Mouse (Mus musculus): ENCODE results near the gene Dcxr. TPM values are rescaled to one million over a fixed set of nuclear protein-coding genes. Genes with fewer than 3 reads are reported as not detected.
A peak's percentile ranks its signal among the peaks of the same experiment; 100 is the strongest.
"Not testable (repeated sequence)": the region's sequence is repeated elsewhere in the genome, so short reads cannot be mapped to it uniquely, and the experiment has no call there.

Gene Dcxr
- total RNA-seq, 1 experiment: 43.6 TPM

GRCm38 (mm10) chr11:120682683-120683082 is 44.4 kb downstream of the Dcxr start:
- H3K27ac ChIP-seq (ENCODE audit: insufficient read depth, low read depth, low read length, poor library complexity, severe bottlenecking): no peak overlapping the region
- in situ Hi-C loops (cut with MboI; ENCODE audit: low sequenced_read_pairs in 2 of 2, unreplicated experiment in 2 of 2): no loop called here
- H3K9ac ChIP-seq (ENCODE audit: insufficient read depth, low read depth, low read length, poor library complexity, severe bottlenecking): no peak overlapping the region
- H3K36me3 ChIP-seq (ENCODE audit: control insufficient read depth, insufficient read depth, low read length, poor library complexity, severe bottlenecking): peaks cover 56% of the 10 kb centered on the region
- H3K9me3 ChIP-seq (ENCODE audit: control insufficient read depth, insufficient read depth, low read depth, low read length): no peaks in the 10 kb centered on the region
- TF ChIP-seq CHD2 (IDR thresholded peaks at IDR 0.05; ENCODE audit: low read depth, low read length): no peak
- TF ChIP-seq MAFK (IDR thresholded peaks at IDR 0.05; ENCODE audit: insufficient read depth, low read depth, low read length): no peak
- no peak for TF ChIP-seq HCFC1 (IDR thresholded peaks at IDR 0.05; ENCODE audit: borderline replicate concordance, insufficient read depth, low read length)
- TF ChIP-seq ZC3H11A (IDR thresholded peaks at IDR 0.05; ENCODE audit: borderline replicate concordance, low read depth, low read length): no peak
- no peak for TF ChIP-seq ZNF384 (IDR thresholded peaks at IDR 0.05; ENCODE audit: low read depth, low read length)
- H3K4me1 ChIP-seq (ENCODE audit: control insufficient read depth in 2 of 2, insufficient read depth in 2 of 2, low read length in 2 of 2, poor library complexity in 1 of 2): peaks cover 0 to 10% of the 10 kb centered on the region in 2 experiments; a peak in 1 of 4 replicates
- DNase-seq (ENCODE audit: low read depth, low spot score): no peak
- H3K4me3 ChIP-seq (ENCODE audit: insufficient read depth in 1 of 2, low read depth in 1 of 2, low read length in 2 of 2, poor library complexity in 1 of 2, severe bottlenecking in 1 of 2): no peak overlapping the region

DNA sequence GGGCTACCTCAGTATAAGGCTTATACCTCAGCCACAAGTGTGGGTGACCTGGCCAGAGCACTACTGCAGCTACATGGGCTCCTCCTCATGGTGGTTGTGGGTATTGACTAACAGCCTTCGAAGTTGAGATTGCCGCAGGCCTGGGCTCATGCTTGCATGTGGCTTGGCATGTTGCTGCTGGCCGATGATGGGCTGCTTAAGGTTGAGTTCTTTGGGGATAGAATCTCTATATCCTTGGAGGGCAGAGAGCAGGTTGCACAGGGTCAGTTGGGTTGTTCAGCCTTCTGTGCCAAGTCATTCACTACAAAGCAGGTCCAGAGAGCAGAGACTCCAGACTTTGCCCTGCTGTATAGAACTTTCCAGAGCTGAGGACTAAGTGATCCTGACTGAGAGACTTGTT is 47.2 kb downstream of the Dcxr start:
- Histone ChIP-seq H3K27ac (ENCODE audit: insufficient read depth, low read depth, low read length, poor library complexity, severe bottlenecking) (no peak overlapping the region), H3K9ac (ENCODE audit: insufficient read depth, low read depth, low read length, poor library complexity, severe bottlenecking) (no peak overlapping the region), H3K4me3 (ENCODE audit: insufficient read depth in 1 of 2, low read depth in 1 of 2, low read length in 2 of 2, poor library complexity in 1 of 2, severe bottlenecking in 1 of 2) (no peak overlapping the region), H3K9me3 (ENCODE audit: control insufficient read depth, insufficient read depth, low read depth, low read length) (no peaks in the 10 kb centered on the region), H3K4me1 (ENCODE audit: control insufficient read depth in 2 of 2, insufficient read depth in 2 of 2, low read length in 2 of 2, poor library complexity in 1 of 2) (peaks cover 0 to 3% of the 10 kb centered on the region in 2 experiments; a peak in 1 of 4 replicates), H3K36me3 (ENCODE audit: control insufficient read depth, insufficient read depth, low read length, poor library complexity, severe bottlenecking) (peaks cover 59% of the 10 kb centered on the region)
- in situ Hi-C loops (cut with MboI; ENCODE audit: low sequenced_read_pairs in 2 of 2, unreplicated experiment in 2 of 2): no loop called here
- TF ChIP-seq MAFK (IDR thresholded peaks at IDR 0.05; ENCODE audit: insufficient read depth, low read depth, low read length) (no peak), HCFC1 (IDR thresholded peaks at IDR 0.05; ENCODE audit: borderline replicate concordance, insufficient read depth, low read length) (no peak), CHD2 (IDR thresholded peaks at IDR 0.05; ENCODE audit: low read depth, low read length) (no peak), ZC3H11A (IDR thresholded peaks at IDR 0.05; ENCODE audit: borderline replicate concordance, low read depth, low read length) (peak; percentile 33; the same call in 1 of the 2 replicates), ZNF384 (IDR thresholded peaks at IDR 0.05; ENCODE audit: low read depth, low read length) (no peak)
- no peak for DNase-seq (ENCODE audit: low read depth, low spot score)

DNA sequence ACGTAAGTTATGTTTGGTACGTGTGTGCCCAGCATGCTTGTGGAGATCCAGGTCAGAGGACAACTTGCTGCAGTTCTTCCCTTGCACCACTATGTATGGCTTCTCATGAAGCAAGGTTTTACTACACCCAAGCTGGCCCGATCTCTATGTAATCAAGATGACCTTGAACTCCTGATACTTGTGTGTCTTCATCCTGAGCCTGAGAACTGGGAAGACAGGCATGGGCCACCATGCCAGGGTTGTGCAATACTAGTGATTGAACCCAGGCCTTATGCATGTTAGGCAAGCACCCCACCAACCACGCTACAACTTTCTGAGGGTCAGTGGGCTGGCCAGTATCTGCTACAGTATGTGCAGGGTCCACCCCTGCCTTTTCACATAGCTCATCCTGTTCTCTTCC is 50.1 kb downstream of the Dcxr start:
- in situ Hi-C loops (cut with MboI; ENCODE audit: low sequenced_read_pairs in 2 of 2, unreplicated experiment in 2 of 2): no loop called here
- DNase-seq (ENCODE audit: low read depth, low spot score): no peak
- Histone ChIP-seq H3K36me3 (ENCODE audit: control insufficient read depth, insufficient read depth, low read length, poor library complexity, severe bottlenecking) (peaks cover 44% of the 10 kb centered on the region), H3K4me3 (ENCODE audit: insufficient read depth in 1 of 2, low read depth in 1 of 2, low read length in 2 of 2, poor library complexity in 1 of 2, severe bottlenecking in 1 of 2) (no peak overlapping the region), H3K27ac (ENCODE audit: insufficient read depth, low read depth, low read length, poor library complexity, severe bottlenecking) (no peak overlapping the region), H3K9ac (ENCODE audit: insufficient read depth, low read depth, low read length, poor library complexity, severe bottlenecking) (no peak overlapping the region), H3K9me3 (ENCODE audit: control insufficient read depth, insufficient read depth, low read depth, low read length) (no peaks in the 10 kb centered on the region), H3K4me1 (ENCODE audit: control insufficient read depth in 2 of 2, insufficient read depth in 2 of 2, low read length in 2 of 2, poor library complexity in 1 of 2) (peaks cover 0 to 4% of the 10 kb centered on the region in 2 experiments; a peak in 3 of 4 replicates)
- TF ChIP-seq MAFK (IDR thresholded peaks at IDR 0.05; ENCODE audit: insufficient read depth, low read depth, low read length): no peak
- no peak for TF ChIP-seq ZNF384 (IDR thresholded peaks at IDR 0.05; ENCODE audit: low read depth, low read length)
- no peak for TF ChIP-seq CHD2 (IDR thresholded peaks at IDR 0.05; ENCODE audit: low read depth, low read length)
- TF ChIP-seq ZC3H11A (IDR thresholded peaks at IDR 0.05; ENCODE audit: borderline replicate concordance, low read depth, low read length): no peak
- no peak for TF ChIP-seq HCFC1 (IDR thresholded peaks at IDR 0.05; ENCODE audit: borderline replicate concordance, insufficient read depth, low read length)

DNA sequence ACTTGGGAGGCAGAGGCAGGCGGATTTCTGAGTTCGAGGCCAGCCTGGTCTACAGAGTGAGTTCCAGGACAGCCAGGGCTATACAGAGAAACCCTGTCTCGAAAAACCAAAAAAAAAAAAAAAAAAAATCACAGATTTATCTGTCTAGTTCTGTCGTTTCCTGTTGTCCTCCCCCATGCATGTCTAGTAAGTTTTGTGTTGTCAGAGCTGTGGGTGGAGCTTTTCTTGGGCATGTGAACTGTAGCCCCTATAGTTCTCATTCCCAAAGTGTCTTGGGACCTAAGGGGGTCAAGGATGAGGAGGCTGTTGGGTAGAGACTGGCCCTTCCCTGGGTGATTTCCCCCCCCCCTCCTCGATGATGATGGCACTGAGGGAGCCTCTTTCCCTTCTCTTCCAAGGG is 51.2 kb downstream of the Dcxr start:
- H3K36me3 ChIP-seq (ENCODE audit: control insufficient read depth, insufficient read depth, low read length, poor library complexity, severe bottlenecking): peaks cover 40% of the 10 kb centered on the region
- in situ Hi-C loops (cut with MboI; ENCODE audit: low sequenced_read_pairs in 2 of 2, unreplicated experiment in 2 of 2); H3K9me3 ChIP-seq (ENCODE audit: control insufficient read depth, insufficient read depth, low read depth, low read length); DNase-seq (ENCODE audit: low read depth, low spot score); H3K27ac ChIP-seq (ENCODE audit: insufficient read depth, low read depth, low read length, poor library complexity, severe bottlenecking); H3K9ac ChIP-seq (ENCODE audit: insufficient read depth, low read depth, low read length, poor library complexity, severe bottlenecking); H3K4me1 ChIP-seq (ENCODE audit: control insufficient read depth in 2 of 2, insufficient read depth in 2 of 2, low read length in 2 of 2, poor library complexity in 1 of 2); H3K4me3 ChIP-seq (ENCODE audit: insufficient read depth in 1 of 2, low read depth in 1 of 2, low read length in 2 of 2, poor library complexity in 1 of 2, severe bottlenecking in 1 of 2): not testable (repeated sequence)

Other genes with a start within 250 kb of the Dcxr start
- gene Mrpl12, start 242.7 kb downstream of the Dcxr start, total RNA-seq (2012; rRNA removed): 100 and 136 TPM in 2 replicates
- gene Slc25a10, start 235.4 kb downstream of the Dcxr start, total RNA-seq (2012; rRNA removed): 30.2 and 35.0 TPM in 2 replicates
- gene Gcgr, start 196.6 kb downstream of the Dcxr start, total RNA-seq (2012; rRNA removed): 0.40 and 0.53 TPM in 2 replicates
- gene Mcrip1, start 177.6 kb downstream of the Dcxr start, total RNA-seq (2012; rRNA removed): 18.9 and 20.2 TPM in 2 replicates
- gene Ppp1r27, start 176.1 kb downstream of the Dcxr start, total RNA-seq (2012; rRNA removed): not detected in 2 replicates
- 904 and 977 TPM in 2 replicates for gene P4hb, start 154.0 kb downstream of the Dcxr start, total RNA-seq (2012; rRNA removed)
- gene Arhgdia, start 145.7 kb downstream of the Dcxr start, total RNA-seq (2012; rRNA removed): 161 and 253 TPM in 2 replicates
- gene Alyref, start 128.9 kb downstream of the Dcxr start, total RNA-seq (2012; rRNA removed): 300 and 397 TPM in 2 replicates
- 87.4 and 98.4 TPM in 2 replicates for gene Anapc11, start 128.9 kb downstream of the Dcxr start, total RNA-seq (2012; rRNA removed)
- gene Npb, start 118.8 kb downstream of the Dcxr start, total RNA-seq (2012; rRNA removed): 0.69 and 0.94 TPM in 2 replicates
- 88.6 and 188 TPM in 2 replicates for gene Pcyt2, start 109.3 kb downstream of the Dcxr start, total RNA-seq (2012; rRNA removed)
- 29.4 and 33.2 TPM in 2 replicates for gene Sirt7, start 102.0 kb downstream of the Dcxr start, total RNA-seq (2012; rRNA removed)
- gene Mafg, start 93.7 kb downstream of the Dcxr start, total RNA-seq (2012; rRNA removed): 42.6 and 48.4 TPM in 2 replicates
- gene Pycr1, start 83.5 kb downstream of the Dcxr start, total RNA-seq (2012; rRNA removed): 19.0 and 19.6 TPM in 2 replicates
- gene Myadml2, start 79.1 kb downstream of the Dcxr start, total RNA-seq (2012; rRNA removed): 0.63 TPM in 1 of 2 replicates, not detected in the other
- 47.8 and 196 TPM in 2 replicates for gene Notum, start 66.1 kb downstream of the Dcxr start, total RNA-seq (2012; rRNA removed)
- 85.2 and 144 TPM in 2 replicates for gene Aspscr1, start 54.3 kb downstream of the Dcxr start, total RNA-seq (2012; rRNA removed)
- gene Cenpx, start 13.5 kb downstream of the Dcxr start, total RNA-seq (2012; rRNA removed): 53.9 TPM in 2 replicates
- gene Lrrc45, start 13.4 kb downstream of the Dcxr start, total RNA-seq (2012; rRNA removed): 30.3 and 65.0 TPM in 2 replicates
- 20.1 and 34.3 TPM in 2 replicates for gene Rac3, start 5.8 kb downstream of the Dcxr start, total RNA-seq (2012; rRNA removed)
- gene Cbr2, start 4.8 kb upstream of the Dcxr start, total RNA-seq (2012; rRNA removed): not detected in 2 replicates
- gene Hmga1b, start 35.5 kb upstream of the Dcxr start, total RNA-seq (2012; rRNA removed): 184 and 244 TPM in 2 replicates
- gene Rfng, start 56.9 kb upstream of the Dcxr start, total RNA-seq (2012; rRNA removed): 18.8 and 28.6 TPM in 2 replicates
- 289 and 378 TPM in 2 replicates for gene Gps1, start 57.0 kb upstream of the Dcxr start, total RNA-seq (2012; rRNA removed)
- 101 and 124 TPM in 2 replicates for gene Dus1l, start 69.1 kb upstream of the Dcxr start, total RNA-seq (2012; rRNA removed)
- gene Fasn, start 97.3 kb upstream of the Dcxr start, total RNA-seq (2012; rRNA removed): 210 and 251 TPM in 2 replicates
- 1.8 and 3.0 TPM in 2 replicates for gene Ccdc57, start 205.6 kb upstream of the Dcxr start, total RNA-seq (2012; rRNA removed)
- gene Slc16a3, start 221.2 kb upstream of the Dcxr start, total RNA-seq (2012; rRNA removed): 261 and 568 TPM in 2 replicates